Mouse (Mus musculus) R1 (cell line): Measurements from ENCODE around the gene Zfp87.
A peak's percentile ranks its signal among the peaks of the same experiment; 100 is the strongest.

Source experiments
- DNase-seq: peaks from one replicate; pipeline ENCODE4 v3.0.0-alpha.2; 2018; ENCODE audit warnings: low read depth, low spot score

The Zfp87 gene

DNA sequence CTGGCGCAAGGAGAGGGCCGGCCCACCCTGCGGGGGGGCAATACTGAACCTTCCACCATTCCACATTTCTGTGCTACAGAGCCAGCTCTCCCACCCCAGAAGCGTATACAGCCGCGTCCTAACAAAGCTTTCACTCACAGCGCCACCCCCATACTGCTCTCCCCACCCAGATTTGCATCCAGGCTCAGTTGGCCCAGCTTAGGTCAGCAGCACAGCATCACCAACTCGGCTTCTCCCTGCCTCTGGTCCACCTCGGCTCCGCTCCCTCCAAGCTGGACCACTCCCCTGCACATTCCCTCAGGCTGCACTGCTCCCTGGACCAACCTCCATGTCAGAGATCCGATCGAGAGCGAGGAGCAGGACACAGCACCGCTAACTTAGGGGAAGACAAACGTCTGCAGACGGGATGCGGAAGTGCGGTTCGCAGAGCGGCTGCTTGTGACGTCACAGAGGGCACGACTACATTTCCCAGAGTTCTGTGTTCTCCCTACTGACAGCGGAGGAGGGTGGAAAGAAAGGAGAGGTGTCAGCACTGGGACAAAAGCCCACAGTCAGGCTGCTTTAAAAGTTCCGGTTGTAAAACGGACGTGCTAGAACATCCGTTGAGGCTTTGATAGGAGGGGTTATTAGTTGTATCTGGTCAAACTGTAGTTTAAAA, at the start of gene Zfp87, which contains the start of gene Gm26965:
Gene Zfp87 (minus strand): TSS at position 425 of the 658 bp plus-strand sequence.
Gene Gm26965 (minus strand): TSS at position 399 of the 658 bp plus-strand sequence.
- peak; percentile 98 for DNase-seq

DNA sequence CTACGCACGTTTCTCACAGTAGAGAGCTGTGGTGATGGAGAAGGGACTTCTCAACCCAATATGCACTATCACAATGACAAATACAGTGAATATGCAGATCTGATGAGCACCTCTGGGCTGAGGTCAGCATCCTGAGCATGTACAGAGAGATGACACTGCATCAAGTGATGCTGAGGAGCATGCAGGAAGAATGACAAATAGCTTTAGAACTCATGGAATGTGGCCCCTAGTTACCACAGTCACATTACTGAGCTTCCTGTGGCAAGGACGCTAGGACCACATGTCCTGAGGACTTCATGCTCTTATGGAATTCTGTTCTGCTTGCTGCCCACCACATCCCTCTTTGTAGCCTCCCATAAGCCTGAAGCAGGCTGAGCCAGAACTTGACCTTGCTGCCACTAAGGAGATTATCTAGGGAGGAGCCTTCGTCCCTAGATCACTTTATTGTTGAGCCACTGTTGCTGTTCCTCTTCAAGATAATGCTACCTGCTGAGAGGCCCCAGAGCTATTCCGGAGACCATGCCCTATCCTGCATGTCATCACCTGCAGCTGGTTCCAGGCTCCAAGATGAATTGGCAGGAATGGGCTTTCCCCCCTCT, 46.7 kb upstream of the Zfp87 start:
- DNase-seq, result peak; percentile 60

GRCm38 (mm10) chr13:67553730-67554129, 27.8 kb upstream of the Zfp87 start, which contains the start of gene Zfp748:
Gene Zfp748 (minus strand): TSS chr13:67553830.
- DNase-seq, result no peak

DNA sequence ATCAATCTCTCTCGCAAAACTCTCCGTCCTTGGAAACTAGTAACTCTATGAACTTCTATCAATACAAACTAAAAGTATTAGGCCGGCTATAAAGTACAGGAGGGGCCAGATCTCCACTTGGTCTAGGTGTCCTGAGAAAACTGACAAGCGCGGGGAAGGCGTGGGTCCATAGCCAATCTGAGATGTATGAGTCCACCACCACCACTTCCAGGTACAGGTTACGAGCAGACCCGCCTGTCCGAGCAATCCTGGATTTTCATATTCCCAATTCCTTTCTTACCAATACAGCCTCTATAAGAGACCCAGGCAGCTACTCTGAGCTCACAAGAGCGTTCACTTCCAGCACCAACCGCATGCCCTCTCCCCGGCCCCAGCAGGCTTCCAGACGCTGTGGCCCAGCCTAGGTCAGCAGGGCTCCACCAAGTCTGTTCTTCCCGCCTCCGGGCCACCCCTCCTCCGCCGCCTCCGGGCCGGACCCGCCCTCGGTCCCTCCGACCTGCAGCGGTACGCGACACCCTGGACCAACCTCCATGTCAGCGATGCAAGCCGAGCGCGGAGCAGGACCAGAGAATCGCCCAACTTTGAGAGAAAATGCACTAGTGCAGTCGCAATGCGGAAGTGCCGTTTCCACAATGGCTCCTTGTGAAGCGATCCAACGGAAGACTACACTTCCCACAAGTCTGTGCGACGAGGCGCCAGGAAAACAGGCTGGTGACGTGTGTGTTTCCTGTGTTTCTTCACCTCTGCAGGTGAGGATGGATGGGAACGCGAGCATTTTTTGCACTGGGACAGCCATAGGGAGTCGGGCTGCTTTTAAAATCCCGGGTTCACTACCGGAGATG, 26.7 kb upstream of the Zfp87 start:
- DNase-seq, result peak; percentile 97

- peak; percentile 81 for DNase-seq
Measured at GRCm38 (mm10) chr13:67545941-67546340, 20.0 kb upstream of the Zfp87 start.

DNA sequence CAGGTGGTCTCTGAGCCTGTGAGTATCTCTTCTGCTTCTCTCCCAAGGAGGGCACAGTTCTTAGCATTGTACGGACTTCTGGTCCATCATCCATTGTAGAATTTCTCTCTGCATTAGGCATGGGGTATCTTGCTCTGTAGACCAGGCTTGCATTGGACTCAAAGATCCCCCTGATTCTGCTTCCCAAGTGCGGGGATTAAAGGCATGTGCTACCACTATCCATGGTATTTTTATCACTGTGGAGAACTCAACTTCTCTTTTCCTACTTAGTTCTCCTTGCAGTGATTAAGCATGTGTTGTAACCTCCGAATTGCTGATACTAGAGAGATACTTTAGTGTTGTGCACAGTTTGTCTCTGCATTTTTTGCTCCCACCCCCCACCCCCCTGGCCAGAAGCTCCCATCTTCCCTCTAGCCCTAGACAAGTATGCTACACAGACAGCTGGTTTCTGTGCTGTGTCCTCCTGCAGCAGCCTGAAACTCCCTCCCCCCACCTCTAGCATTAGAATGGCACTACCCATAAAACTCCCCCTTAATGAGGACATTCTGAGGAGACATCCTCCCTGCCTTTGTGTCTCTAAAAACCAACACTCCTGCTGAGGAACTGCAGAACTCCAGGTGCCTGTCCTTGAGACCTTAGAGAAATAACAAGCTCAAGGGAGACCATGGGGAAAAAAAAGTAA, 1.2 kb upstream of the Zfp87 start:
- peak; percentile 71 for DNase-seq

- DNase-seq, result no peak
Measured at GRCm38 (mm10) chr13:67500908-67501307, 25.1 kb downstream of the Zfp87 start.

DNA sequence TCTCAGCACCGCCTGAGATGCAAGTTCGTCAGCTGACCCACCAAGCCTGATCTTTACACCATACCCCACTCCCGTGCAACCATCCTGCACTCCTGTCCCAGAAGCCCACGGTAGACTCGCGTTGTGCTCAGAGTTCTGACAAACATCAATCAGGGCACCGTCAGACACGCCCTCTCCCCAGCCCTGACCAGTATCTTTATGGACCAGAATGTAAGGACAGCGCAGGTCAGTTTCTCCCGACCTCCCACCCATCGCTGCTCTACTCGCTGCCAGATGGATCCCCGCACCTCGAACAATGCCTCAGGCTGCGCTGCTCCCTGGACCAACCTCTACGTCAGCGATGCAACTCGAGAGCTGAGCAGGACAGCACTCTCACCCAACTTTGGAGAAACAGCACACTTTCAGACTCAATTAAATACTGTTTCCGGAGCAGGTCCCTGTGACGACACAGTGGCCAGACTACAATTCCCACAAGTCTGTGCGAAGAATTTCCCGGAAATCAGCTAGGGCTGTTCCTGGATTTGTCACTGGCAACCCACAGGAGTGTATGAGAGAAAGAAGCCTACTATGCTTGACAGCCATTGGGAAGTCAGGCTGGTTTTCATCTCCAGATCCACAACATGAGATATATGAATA, 25.8 kb downstream of the Zfp87 start, which contains the start of gene Zfp58:
Gene Zfp58 (minus strand): TSS at position 472 of the 636 bp plus-strand sequence.
- peak; percentile 96 for DNase-seq

DNA sequence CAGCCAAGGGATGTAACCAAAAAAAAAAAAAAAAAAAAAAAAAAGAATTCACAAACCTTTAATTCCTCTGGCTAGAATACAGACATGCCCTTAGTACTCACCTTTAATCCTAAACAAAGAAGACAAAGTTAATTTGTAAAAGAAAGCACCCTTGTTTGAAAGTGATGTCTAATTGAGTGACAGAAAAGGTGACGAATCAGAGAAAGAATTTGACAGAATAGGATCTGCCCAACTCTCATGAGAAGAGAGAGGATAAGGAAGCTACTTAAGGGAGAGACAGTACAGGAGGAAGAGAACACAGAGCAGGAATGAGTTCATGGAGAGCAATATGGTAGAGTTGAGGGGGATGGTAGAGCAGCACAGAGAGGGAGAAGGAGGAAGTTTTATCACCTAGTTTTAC, 30.3 kb downstream of the Zfp87 start:
- DNase-seq, result peak; percentile 85

GRCm38 (mm10) chr13:67484424-67484811, 41.6 kb downstream of the Zfp87 start:
- no peak for DNase-seq

- peak; percentile 94 for DNase-seq
Measured at GRCm38 (mm10) chr13:67483625-67484423, 42.2 kb downstream of the Zfp87 start, which contains the start of gene Zfp874b. Gene Zfp874b (minus strand): TSS chr13:67484258.

- no peak for DNase-seq
Measured at GRCm38 (mm10) chr13:67481528-67481927, 44.4 kb downstream of the Zfp87 start.

GRCm38 (mm10) chr13:67469274-67469673, 56.7 kb downstream of the Zfp87 start:
- DNase-seq, result no peak
